Mouse (Mus musculus) hindbrain, embryonic 15.5 days (tissue): ENCODE data around the gene Ap3s2. TPM values are rescaled to one million over a fixed set of nuclear protein-coding genes. Genes with fewer than 3 reads are reported as not detected.

Source experiments
- ATAC-seq: fragments of 200-750 bp; cut with Nextera tagmentation; 2 replicates; pipeline ENCODE4 v1.8.0; 2017; ENCODE audit warnings: low read depth, moderate number of reproducible peaks, moderate TSS enrichment; ENCODE audit not compliant: low FRiP score
- H3K27ac ChIP-seq: fragments of 300-500 bp; sonication (generic); replicated peaks from 2 replicates; pipeline ENCODE4 v1.5.1; 2015; ENCODE audit warnings: mild to moderate bottlenecking, inconsistent platforms
- H3K27me3 ChIP-seq: fragments of 300-500 bp; sonication (generic); 2 replicates; pipeline ENCODE4 v1.6.1; 2015; ENCODE audit warnings: control low read depth, inconsistent platforms
- H3K36me3 ChIP-seq: fragments of 300-500 bp; sonication (generic); 2 replicates; pipeline ENCODE4 v1.6.1; 2015; ENCODE audit warnings: control low read depth, inconsistent platforms
- H3K4me1 ChIP-seq: fragments of 300-500 bp; sonication (generic); replicated peaks from 2 replicates; pipeline ENCODE4 v1.6.1; 2015; ENCODE audit warnings: control low read depth, inconsistent platforms
- H3K4me2 ChIP-seq: fragments of 300-500 bp; sonication (generic); 2 replicates; pipeline ENCODE4 v1.6.1; 2015; ENCODE audit warnings: moderate library complexity, mild to moderate bottlenecking, inconsistent platforms
- H3K4me3 ChIP-seq: fragments of 300-500 bp; sonication (generic); 2 replicates; pipeline ENCODE4 v1.5.1; 2015; ENCODE audit warnings: mild to moderate bottlenecking, inconsistent platforms
- H3K9ac ChIP-seq: fragments of 300-500 bp; sonication (generic); 2 replicates; pipeline ENCODE4 v1.6.1; 2015; ENCODE audit warnings: inconsistent platforms
- H3K9me3 ChIP-seq: fragments of 300-500 bp; sonication (generic); 2 replicates; pipeline ENCODE4 v1.6.1; 2016; ENCODE audit warnings: control low read depth, inconsistent platforms
- WGBS: fragments of 180-500 bp; shearing (Covaris S2); methylation state at CpG from one replicate; pipeline ENCODE4 v1.1.7; 2015; 5-methylcytosine and 5-hydroxymethylcytosine counted together
- polyA plus RNA-seq: library from polyadenylated mRNA; unstranded; fragments of >200 nt; fragmentation: Nextera tagmentation; extraction: Ambion mirVana; gene quantifications from 2 replicates; pipeline ENCODE4 v1.2.1, GENCODE M21; 2015

Gene Ap3s2
- polyA plus RNA-seq, 1 experiment from 2014 or later: 43.4 TPM

DNA sequence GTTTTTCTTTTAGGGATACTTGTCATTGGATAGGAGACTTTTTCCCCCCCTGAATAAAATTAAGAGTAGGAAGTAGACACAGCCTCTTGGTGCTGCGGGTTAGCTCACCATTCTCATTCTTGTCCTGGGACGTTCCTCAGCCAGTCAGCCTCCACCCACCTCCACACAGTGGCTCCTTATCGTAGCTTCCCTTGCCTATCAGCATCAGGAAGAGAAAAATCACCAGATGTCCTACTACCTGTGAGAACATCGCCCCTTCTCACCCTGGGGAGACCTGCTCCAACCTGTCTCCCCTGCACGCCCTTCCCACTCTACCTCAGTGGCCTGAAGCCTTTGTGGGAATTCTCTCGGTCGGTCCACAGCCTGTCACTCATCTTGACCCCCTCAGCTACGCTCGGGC is 59.6 kb downstream of the Ap3s2 start, which contains the start of gene Anpep:
Gene Anpep (minus strand): TSS at position 249 of the 400 bp plus-strand sequence.
- no peak within 1 kb of the TSS for H3K9ac ChIP-seq
- H3K27ac ChIP-seq: no peak within 1 kb of the TSS
- no peak within 1 kb of the TSS for H3K4me3 ChIP-seq
- no peaks in the 10 kb centered on the region for H3K27me3 ChIP-seq
- WGBS: 88% methylated on average over 9 of the region's 9 CpGs
- no peaks in the 10 kb centered on the region for H3K9me3 ChIP-seq
- ATAC-seq: no peak
- H3K4me2 ChIP-seq: no peak within 1 kb of the TSS
- H3K4me1 ChIP-seq: no peaks in the 10 kb centered on the region
- H3K36me3 ChIP-seq: no peaks in the 10 kb centered on the region

DNA sequence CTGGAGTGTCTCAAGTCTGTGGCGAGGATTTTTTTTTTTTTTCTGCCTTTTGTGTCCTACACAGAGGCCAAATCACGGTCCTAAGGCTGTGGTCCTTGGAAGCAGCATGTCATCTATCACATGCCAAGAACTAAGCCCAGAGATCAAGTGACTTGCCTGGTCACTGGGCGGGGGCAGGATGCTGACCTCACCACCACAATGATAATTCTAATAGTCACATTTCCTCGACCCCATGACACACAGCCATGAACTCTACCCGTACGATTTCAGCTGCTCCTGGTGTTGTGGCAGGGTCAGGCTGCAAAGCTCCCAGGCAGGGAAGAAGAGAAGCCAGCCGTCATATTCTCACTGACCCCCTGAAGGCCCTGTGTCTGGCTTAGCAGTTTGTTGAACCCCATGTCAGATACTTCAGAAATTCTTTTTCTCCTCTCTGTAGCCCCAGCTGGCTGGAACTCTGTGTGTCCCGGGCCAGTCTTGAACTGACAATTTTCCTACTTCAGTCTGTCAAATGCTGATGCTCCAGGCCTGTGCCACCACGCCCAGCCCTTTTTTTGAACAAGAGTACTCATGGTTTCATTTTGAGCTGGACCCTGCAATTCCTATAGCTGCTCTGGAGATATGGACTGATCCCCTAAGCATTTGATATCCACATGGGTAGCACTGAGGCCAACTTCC is 61.4 kb downstream of the Ap3s2 start:
- Histone ChIP-seq H3K4me1 (no peaks in the 10 kb centered on the region), H3K9me3 (no peaks in the 10 kb centered on the region), H3K36me3 (no peaks in the 10 kb centered on the region), H3K4me3 (no peak overlapping the region), H3K27me3 (no peaks in the 10 kb centered on the region), H3K27ac (no peak overlapping the region), H3K9ac (no peak overlapping the region), H3K4me2 (no peak overlapping the region)
- ATAC-seq: no peak
- 57% methylated on average over 9 of the region's 9 CpGs for WGBS

DNA sequence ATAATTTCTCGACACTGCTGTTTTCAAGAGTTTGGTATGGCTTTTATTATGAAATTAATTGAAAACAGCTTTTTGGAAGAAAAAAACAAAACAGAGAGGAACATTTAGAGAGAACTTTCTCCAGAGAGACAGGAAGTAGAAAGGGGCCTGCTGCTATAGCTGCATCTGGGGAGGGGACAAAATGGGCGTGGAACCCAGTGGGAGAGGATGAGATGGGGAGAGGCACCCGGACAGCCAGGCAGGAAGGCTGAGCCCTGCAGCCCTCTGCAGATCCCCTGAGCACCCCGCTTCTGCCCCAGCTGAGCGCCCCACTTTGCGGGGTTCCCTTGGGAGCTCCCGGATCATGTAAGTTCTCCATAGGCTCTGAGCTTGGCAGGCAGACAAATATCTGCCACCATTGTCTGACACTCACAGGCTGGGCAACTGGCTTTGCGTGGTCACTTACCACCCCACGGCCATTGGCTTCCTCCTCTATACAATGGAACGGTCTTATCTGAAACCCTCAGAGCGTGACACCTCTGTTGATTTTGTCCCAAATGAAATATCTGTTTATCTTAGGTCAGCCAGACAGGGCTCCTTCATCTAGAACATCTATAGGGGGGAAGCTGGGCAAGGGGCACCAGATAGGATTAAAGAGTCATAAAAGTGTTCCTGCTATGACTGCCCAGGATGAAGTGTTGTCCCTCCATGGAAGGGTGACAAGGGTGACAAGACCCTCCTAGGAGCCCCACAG is 62.1 kb downstream of the Ap3s2 start:
- no peak for ATAC-seq
- no peaks in the 10 kb centered on the region for H3K9me3 ChIP-seq
- H3K4me1 ChIP-seq: no peaks in the 10 kb centered on the region
- H3K36me3 ChIP-seq: no peaks in the 10 kb centered on the region
- H3K9ac ChIP-seq: no peak overlapping the region
- no peaks in the 10 kb centered on the region for H3K27me3 ChIP-seq
- 62% methylated on average over 11 of the region's 11 CpGs for WGBS
- H3K4me2 ChIP-seq: no peak overlapping the region
- no peak overlapping the region for H3K27ac ChIP-seq
- H3K4me3 ChIP-seq: no peak overlapping the region

DNA sequence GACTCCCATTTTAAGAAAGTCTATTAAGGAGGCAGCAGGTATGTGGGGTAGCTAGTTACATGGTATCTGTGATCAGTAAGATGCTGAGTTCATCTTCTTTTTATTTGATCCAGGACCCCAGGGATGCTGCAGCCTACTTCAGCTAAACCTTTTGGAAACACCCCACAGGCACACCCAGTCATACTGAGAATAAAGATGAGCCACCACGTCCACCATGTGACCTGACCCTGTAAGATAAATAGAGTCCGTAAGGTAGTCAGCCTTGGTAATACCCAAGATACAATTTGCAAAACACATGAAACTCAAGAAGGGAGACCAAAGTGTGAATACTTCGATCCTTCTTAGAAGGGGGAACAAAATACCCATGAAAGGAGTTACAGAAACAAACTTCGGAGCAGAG is 64.1 kb downstream of the Ap3s2 start:
- Histone ChIP-seq H3K9me3 (no peaks in the 10 kb centered on the region), H3K4me1 (no peaks in the 10 kb centered on the region), H3K27me3 (no peaks in the 10 kb centered on the region), H3K4me2 (no peak overlapping the region), H3K9ac (no peak overlapping the region), H3K27ac (no peak overlapping the region), H3K4me3 (no peak overlapping the region), H3K36me3 (no peaks in the 10 kb centered on the region)
- no peak for ATAC-seq
- WGBS: 92% methylated on average over 4 of the region's 4 CpGs

- 13% methylated on average over 53 of the region's 53 CpGs for WGBS
- ATAC-seq: no peak
- H3K36me3 ChIP-seq: no peaks in the 10 kb centered on the region
- no peak overlapping the region for H3K27ac ChIP-seq
- H3K27me3 ChIP-seq: peaks cover 19% of the 10 kb centered on the region
- H3K4me1 ChIP-seq: 0 out of 2 replicates have a peak, but pooled peaks cover 5% of the 10 kb centered on the region
- peak overlapping the region; percentile 52 for H3K4me2 ChIP-seq
- no peaks in the 10 kb centered on the region for H3K9me3 ChIP-seq
- peak overlapping the region; percentile 20 for H3K4me3 ChIP-seq
- H3K9ac ChIP-seq: no peak overlapping the region
Measured at GRCm38 (mm10) chr7:79847456-79848451, 72.7 kb downstream of the Ap3s2 start.

DNA sequence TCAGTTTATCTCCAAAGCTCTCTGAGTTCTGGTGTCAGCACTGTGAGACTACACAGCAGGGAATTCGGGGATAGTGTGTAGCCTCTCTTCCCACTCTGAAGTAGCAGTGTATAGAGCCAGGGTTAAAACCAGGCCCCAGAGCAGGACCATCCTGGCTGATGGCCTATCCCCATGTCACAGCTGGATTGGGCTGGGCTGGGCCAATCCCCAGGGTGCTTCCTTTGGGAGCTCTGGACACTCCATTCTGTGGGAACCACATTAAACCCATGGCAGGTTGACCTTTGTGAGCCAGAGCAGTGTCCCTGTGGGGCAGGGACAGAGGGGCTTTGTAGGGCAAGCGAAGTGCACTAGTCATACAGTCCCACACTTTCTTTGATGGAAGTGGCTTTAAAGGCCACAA is 74.1 kb downstream of the Ap3s2 start:
- no peaks in the 10 kb centered on the region for H3K9me3 ChIP-seq
- 59% methylated on average over 2 of the region's 2 CpGs for WGBS
- H3K4me2 ChIP-seq: no peak overlapping the region
- no peak overlapping the region for H3K9ac ChIP-seq
- H3K4me1 ChIP-seq: 0 out of 2 replicates have a peak, but pooled peaks cover 5% of the 10 kb centered on the region
- peaks cover 19% of the 10 kb centered on the region for H3K27me3 ChIP-seq
- H3K4me3 ChIP-seq: no peak overlapping the region
- no peaks in the 10 kb centered on the region for H3K36me3 ChIP-seq
- no peak overlapping the region for H3K27ac ChIP-seq
- no peak for ATAC-seq

- no peak overlapping the region for H3K4me2 ChIP-seq
- ATAC-seq: no peak
- H3K9ac ChIP-seq: no peak overlapping the region
- WGBS: 83% methylated on average over 8 of the region's 8 CpGs
- H3K36me3 ChIP-seq: no peaks in the 10 kb centered on the region
- H3K27ac ChIP-seq: no peak overlapping the region
- 0 out of 2 replicates have a peak, but pooled peaks cover 5% of the 10 kb centered on the region for H3K4me1 ChIP-seq
- no peak overlapping the region for H3K4me3 ChIP-seq
- H3K9me3 ChIP-seq: no peaks in the 10 kb centered on the region
- peaks cover 18% of the 10 kb centered on the region for H3K27me3 ChIP-seq
Measured at GRCm38 (mm10) chr7:79844090-79844802, 76.2 kb downstream of the Ap3s2 start.

GRCm38 (mm10) chr7:79842163-79842562 is 78.3 kb downstream of the Ap3s2 start:
- ATAC-seq: no peak
- Histone ChIP-seq H3K4me3 (no peak overlapping the region), H3K9me3 (no peaks in the 10 kb centered on the region), H3K27ac (no peak overlapping the region), H3K4me1 (no peaks in the 10 kb centered on the region), H3K36me3 (no peaks in the 10 kb centered on the region), H3K9ac (no peak overlapping the region), H3K4me2 (no peak overlapping the region), H3K27me3 (peaks cover 5% of the 10 kb centered on the region; the same call in 1 of the 2 replicates)
- 63% methylated on average over 7 of the region's 7 CpGs for WGBS

GRCm38 (mm10) chr7:79837247-79837646 is 83.2 kb downstream of the Ap3s2 start:
- Histone ChIP-seq H3K9me3 (no peaks in the 10 kb centered on the region), H3K27me3 (no peaks in the 10 kb centered on the region), H3K4me1 (no peaks in the 10 kb centered on the region), H3K27ac (no peak overlapping the region), H3K4me3 (no peak overlapping the region), H3K9ac (no peak overlapping the region), H3K4me2 (no peak overlapping the region), H3K36me3 (no peaks in the 10 kb centered on the region)
- no peak for ATAC-seq
- WGBS: 73% methylated on average over 2 of the region's 2 CpGs

DNA sequence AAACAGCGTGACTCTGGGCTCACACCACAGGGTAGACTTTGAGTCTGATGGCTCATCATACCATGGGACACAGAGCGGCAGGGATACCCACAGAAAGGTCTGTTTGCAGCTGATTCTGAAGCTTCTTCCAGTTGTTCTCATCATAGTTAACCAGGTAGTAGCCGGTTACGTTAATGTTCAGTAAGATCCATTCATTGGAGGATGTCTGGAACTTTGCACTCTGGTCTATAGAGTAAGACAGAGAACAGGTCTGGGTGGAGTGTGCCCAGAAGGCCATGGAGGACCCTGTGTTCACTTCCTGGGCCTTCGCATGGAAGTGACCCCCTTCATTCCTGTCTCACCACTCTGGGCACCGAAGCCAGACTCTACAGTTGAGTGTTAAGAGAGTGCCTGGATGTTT is 85.3 kb downstream of the Ap3s2 start:
- H3K27me3 ChIP-seq: no peaks in the 10 kb centered on the region
- WGBS: 96% methylated on average over 6 of the region's 6 CpGs

GRCm38 (mm10) chr7:79832980-79833379 is 87.5 kb downstream of the Ap3s2 start:
- ATAC-seq: no peak
- Histone ChIP-seq H3K27me3 (no peaks in the 10 kb centered on the region), H3K9ac (no peak overlapping the region), H3K4me2 (no peak overlapping the region), H3K36me3 (no peaks in the 10 kb centered on the region), H3K4me3 (no peak overlapping the region), H3K27ac (no peak overlapping the region), H3K4me1 (no peaks in the 10 kb centered on the region), H3K9me3 (no peaks in the 10 kb centered on the region)

More for the DNA sequence above, 85.3 kb downstream of the Ap3s2 start:
- Histone ChIP-seq H3K27ac (no peak overlapping the region), H3K4me3 (no peak overlapping the region), H3K9ac (no peak overlapping the region), H3K4me1 (no peaks in the 10 kb centered on the region), H3K9me3 (no peaks in the 10 kb centered on the region), H3K36me3 (no peaks in the 10 kb centered on the region), H3K4me2 (no peak overlapping the region)
- ATAC-seq: no peak
